Mouse (Mus musculus) CH12.LX (cell line): ENCODE measurements at regions not wholly inside any gene's neighbourhood (a gene's known extent, or its start where the extent isn't known, plus 50 kb on each side); places are given as distances from the start of the nearest gene placed in this dataset.

Source experiments
- DNase-seq: peaks from one replicate; pipeline ENCODE4 v3.0.0-alpha.2; 2013; ENCODE audit errors: extremely low read depth
- H3K27ac ChIP-seq: 2 replicates; pipeline ENCODE4 v1.5.1; 2012; ENCODE audit warnings: low read depth, mild to moderate bottlenecking, control low read depth, moderate library complexity; ENCODE audit not compliant: insufficient read depth
- H3K27me3 ChIP-seq: replicated peaks from 2 replicates; pipeline ENCODE3; 2012; ENCODE audit warnings: inconsistent platforms
- H3K36me3 ChIP-seq, 2 experiments: replicated peaks in 1 of 2; 2 replicates each; pipeline versions ENCODE3 to v1.6.1; 2012; ENCODE audit warnings: inconsistent platforms in 1 of 2, low read length in 1 of 2, mild to moderate bottlenecking in 1 of 2, mixed read lengths in 1 of 2, moderate library complexity in 1 of 2; ENCODE audit not compliant: control insufficient read depth in 1 of 2, insufficient read depth in 1 of 2
- H3K4me1 ChIP-seq, 2 experiments: 2 replicates each; pipeline ENCODE4 v1.6.1; 2012; ENCODE audit warnings: inconsistent platforms in 1 of 2, moderate library complexity in 1 of 2; ENCODE audit not compliant: insufficient read depth in 2 of 2, control insufficient read depth in 1 of 2
- H3K4me2 ChIP-seq: 2 replicates; pipeline ENCODE4 v1.6.1; 2012; ENCODE audit warnings: low read depth, mild to moderate bottlenecking, control low read depth; ENCODE audit not compliant: poor library complexity, insufficient read depth, severe bottlenecking
- H3K4me3 ChIP-seq, 3 experiments: fragments of 150-350 bp in 1 of 3; sonication (generic) in 1 of 3; replicated peaks in 1 of 3; 2 replicates each; pipeline versions ENCODE3 to v1.5.1; 2011 to 2012; ENCODE audit warnings: low read depth in 2 of 3, low read length in 2 of 3, mild to moderate bottlenecking in 2 of 3, moderate library complexity in 2 of 3, control low read depth in 1 of 3, improper control_type of control experiment in 1 of 3, inconsistent platforms in 1 of 3, mixed read lengths in 1 of 3; ENCODE audit not compliant: poor library complexity in 1 of 3
- H3K79me2 ChIP-seq: replicated peaks from 2 replicates; pipeline ENCODE4 v1.6.1; 2012; ENCODE audit warnings: mild to moderate bottlenecking, moderate library complexity; ENCODE audit not compliant: control insufficient read depth, poor library complexity, insufficient read depth, severe bottlenecking; ENCODE audit errors: extremely low read depth
- H3K9ac ChIP-seq: 2 replicates; pipeline ENCODE4 v1.6.1; 2012; ENCODE audit warnings: low read depth, mild to moderate bottlenecking, control low read depth, moderate library complexity; ENCODE audit not compliant: insufficient read depth
- H3K9me3 ChIP-seq: replicated peaks from 2 replicates; pipeline ENCODE3; 2012; ENCODE audit warnings: low read length, inconsistent platforms, mixed read lengths
- CTCF ChIP-seq, 2 experiments: IDR thresholded peaks in 1 of 2; conservative IDR thresholded peaks in 1 of 2; 2 replicates each; pipeline ENCODE4 v1.5.1; 2011 to 2012; ENCODE audit warnings: low read depth in 2 of 2, low read length in 2 of 2, improper control_type of control experiment in 1 of 2, inconsistent platforms in 1 of 2, mild to moderate bottlenecking in 1 of 2, moderate library complexity in 1 of 2
- E2F4 ChIP-seq: IDR thresholded peaks from 2 replicates; pipeline ENCODE4 v1.6.1; 2011; ENCODE audit warnings: low read depth, low read length, improper control_type of control experiment; ENCODE audit not compliant: insufficient replicate concordance
- ELF1 ChIP-seq: IDR thresholded peaks from 2 replicates; pipeline ENCODE4 v1.6.1; 2014; ENCODE audit warnings: low read depth, mild to moderate bottlenecking, inconsistent platforms, low read length, improper control_type of control experiment
- GABPA ChIP-seq: IDR thresholded peaks from 2 replicates; pipeline ENCODE4 v1.6.1; 2012; ENCODE audit warnings: low read depth, low read length, improper control_type of control experiment, inconsistent platforms; ENCODE audit not compliant: insufficient replicate concordance
- HCFC1 ChIP-seq: IDR thresholded peaks from 2 replicates; pipeline ENCODE4 v1.6.1; 2012; ENCODE audit warnings: low read depth, mild to moderate bottlenecking, inconsistent platforms, low read length, improper control_type of control experiment
- IRF4 ChIP-seq: IDR thresholded peaks from 2 replicates; pipeline ENCODE4 v1.6.1; 2014; ENCODE audit warnings: low read depth, mild to moderate bottlenecking, inconsistent platforms, low read length, improper control_type of control experiment
- JUN ChIP-seq: IDR thresholded peaks from 2 replicates; pipeline ENCODE4 v1.6.1; 2011; ENCODE audit warnings: low read depth, mild to moderate bottlenecking, low read length, improper control_type of control experiment, moderate library complexity; ENCODE audit not compliant: insufficient read depth
- JUND ChIP-seq: conservative IDR thresholded peaks from 2 replicates; pipeline ENCODE4 v1.6.1; 2011; ENCODE audit warnings: low read depth, low read length, improper control_type of control experiment
- MAFK ChIP-seq: IDR thresholded peaks from 2 replicates; pipeline ENCODE4 v1.6.1; 2011; ENCODE audit warnings: low read length, improper control_type of control experiment; ENCODE audit not compliant: insufficient replicate concordance
- MAX ChIP-seq: IDR thresholded peaks from 2 replicates; pipeline ENCODE4 v1.6.1; 2011; ENCODE audit warnings: low read length, improper control_type of control experiment
- MEF2A ChIP-seq: IDR thresholded peaks from 2 replicates; pipeline ENCODE4 v1.6.1; 2014; ENCODE audit warnings: low read depth, mild to moderate bottlenecking, inconsistent platforms, low read length, improper control_type of control experiment, borderline replicate concordance
- MXI1 ChIP-seq: IDR thresholded peaks from 2 replicates; pipeline ENCODE4 v1.6.1; 2011; ENCODE audit warnings: mild to moderate bottlenecking, low read depth, low read length, improper control_type of control experiment
- NRF1 ChIP-seq: IDR thresholded peaks from 2 replicates; pipeline ENCODE4 v1.6.1; 2014; ENCODE audit warnings: low read depth, mild to moderate bottlenecking, inconsistent platforms, low read length, improper control_type of control experiment, moderate library complexity
- PAX5 ChIP-seq: IDR thresholded peaks from 2 replicates; pipeline ENCODE4 v1.6.1; 2012; ENCODE audit warnings: low read length, inconsistent platforms, mixed read lengths
- POLR2A ChIP-seq: IDR thresholded peaks from 2 replicates; pipeline ENCODE4 v1.6.1; 2011; ENCODE audit warnings: low read depth, mild to moderate bottlenecking, improper control_type of control experiment, low read length
- RAD21 ChIP-seq: IDR thresholded peaks from 2 replicates; pipeline ENCODE4 v1.6.1; 2011; ENCODE audit warnings: low read depth, mild to moderate bottlenecking, low read length, improper control_type of control experiment, moderate library complexity
- RCOR1 ChIP-seq: conservative IDR thresholded peaks from 2 replicates; pipeline ENCODE4 v1.6.1; 2012; ENCODE audit warnings: low read depth, mild to moderate bottlenecking, inconsistent platforms, low read length, improper control_type of control experiment
- SMC3 ChIP-seq: IDR thresholded peaks from 2 replicates; pipeline ENCODE4 v1.6.1; 2011; ENCODE audit warnings: low read depth, low read length, improper control_type of control experiment
- TCF12 ChIP-seq: IDR thresholded peaks from 2 replicates; pipeline ENCODE4 v1.6.1; 2014; ENCODE audit warnings: low read depth, mild to moderate bottlenecking, inconsistent platforms, low read length, improper control_type of control experiment
- UBTF ChIP-seq: IDR thresholded peaks from 2 replicates; pipeline ENCODE4 v1.6.1; 2012; ENCODE audit warnings: low read depth, mild to moderate bottlenecking, inconsistent platforms, low read length, improper control_type of control experiment, moderate library complexity
- USF1 ChIP-seq: IDR thresholded peaks from 2 replicates; pipeline ENCODE4 v1.6.1; 2014; ENCODE audit warnings: low read depth, mild to moderate bottlenecking, inconsistent platforms, low read length, improper control_type of control experiment
- USF2 ChIP-seq: conservative IDR thresholded peaks from 2 replicates; pipeline ENCODE4 v1.6.1; 2011; ENCODE audit warnings: low read depth, low read length, improper control_type of control experiment
- ZKSCAN1 ChIP-seq: IDR thresholded peaks from 2 replicates; pipeline ENCODE4 v1.6.1; 2012; ENCODE audit warnings: low read depth, inconsistent platforms, low read length, improper control_type of control experiment, borderline replicate concordance
- ZMIZ1 ChIP-seq: IDR thresholded peaks from 2 replicates; pipeline ENCODE4 v1.6.1; 2012; ENCODE audit warnings: low read depth, mild to moderate bottlenecking, inconsistent platforms, low read length, improper control_type of control experiment
- ZNF384 ChIP-seq: IDR thresholded peaks from 2 replicates; pipeline ENCODE4 v1.6.1; 2012; ENCODE audit warnings: low read depth, low read length, improper control_type of control experiment, inconsistent platforms
- dilution Hi-C: fragments of 300-500 bp; cut with MboI; formaldehyde crosslinking; loops from 2 replicates; pipeline ENCODE4 v1.14.3; 2020; ENCODE audit warnings: low sequenced_read_pairs; ENCODE audit not compliant: extremely low pct_unique_long_range_greater_than_20kb, extremely low pct_ligation_motif_present
- in situ Hi-C: fragments of 300-500 bp; cut with MboI; formaldehyde crosslinking; loops from 3 replicates; pipeline ENCODE4 v1.14.3; 2019; ENCODE audit warnings: low sequenced_read_pairs, low pct_ligation_motif_present, low pct_unique_long_range_greater_than_20kb, mixed read lengths

- no peak overlapping the region for H3K27ac ChIP-seq
- TF ChIP-seq UBTF (no peak), ELF1 (no peak), SMC3 (peak; percentile 62), IRF4 (no peak), HCFC1 (no peak), MAFK (no peak), RAD21 (peak; percentile 56), CTCF (conservative IDR thresholded peaks at IDR 0.05 in 1 of 2, IDR thresholded peaks at IDR 0.05 in 1 of 2; ENCODE audit: low read depth in 2 of 2, low read length in 2 of 2) (peak; percentile 58 to 94), ZNF384 (no peak), ZMIZ1 (no peak)
- DNase-seq = peak; percentile 68
- peaks cover 2% of the 10 kb centered on the region for H3K9me3 ChIP-seq
- dilution Hi-C loops (no loop called here), in situ Hi-C loops (loop anchor here (10.0 kb wide), 3 partner anchors 72 to 502 kb away; no protein-coding TSS in a partner anchor)
- H3K79me2 ChIP-seq = no peaks in the 10 kb centered on the region
- H3K4me1 ChIP-seq = peaks cover 0 to 4% of the 10 kb centered on the region in 2 experiments; a peak in 1 of 4 replicates
- H3K9ac ChIP-seq = no peak overlapping the region
- H3K4me3 ChIP-seq = no peak overlapping the region
- no peaks in the 10 kb centered on the region for H3K27me3 ChIP-seq
- no peak overlapping the region for H3K4me2 ChIP-seq
- H3K36me3 ChIP-seq = no peaks in the 10 kb centered on the region
Measured at GRCm38 (mm10) chr14:67993142-67993541, 1301.0 kb downstream of the Synb start.

DNA sequence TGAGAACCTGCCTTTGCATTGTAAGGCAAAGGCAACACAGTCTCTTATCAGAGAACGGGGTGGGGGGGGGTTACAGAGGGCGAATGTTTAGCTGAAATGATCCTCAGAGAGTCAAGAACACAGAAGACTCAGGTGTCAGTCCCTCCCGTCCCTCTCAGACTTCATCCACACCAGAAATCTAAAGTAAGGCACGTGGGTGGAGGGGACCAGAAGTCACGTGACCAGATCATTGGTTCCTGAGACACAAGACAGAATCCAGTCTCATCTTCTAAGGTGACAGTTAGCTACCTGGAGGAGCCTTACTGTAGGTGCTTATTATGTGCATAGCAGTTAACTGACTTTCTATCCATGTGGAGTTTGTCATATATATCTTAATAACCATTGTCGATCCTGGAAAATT is 1302.0 kb downstream of the Synb start:
- Histone ChIP-seq H3K36me3 (no peaks in the 10 kb centered on the region), H3K27me3 (no peaks in the 10 kb centered on the region), H3K9ac (no peak overlapping the region), H3K4me2 (no peak overlapping the region), H3K4me3 (no peak overlapping the region), H3K4me1 (peaks cover 0 to 4% of the 10 kb centered on the region in 2 experiments; a peak in 1 of 4 replicates), H3K27ac (no peak overlapping the region), H3K9me3 (peaks cover 3% of the 10 kb centered on the region), H3K79me2 (no peaks in the 10 kb centered on the region)
- dilution Hi-C loops (no loop called here), in situ Hi-C loops (loop anchor here (10.0 kb wide), 3 partner anchors 73 to 503 kb away; no protein-coding TSS in a partner anchor)
- TF ChIP-seq JUND (no peak), MAX (no peak), E2F4 (no peak), ZKSCAN1 (no peak), USF2 (no peak), POLR2A (no peak), TCF12 (no peak), IRF4 (no peak), GABPA (no peak), NRF1 (no peak), PAX5 (no peak), MXI1 (no peak), JUN (no peak), USF1 (no peak), RCOR1 (no peak), MEF2A (no peak)
- DNase-seq = no peak
